Mouse (Mus musculus) midbrain, embryonic 14.5 days (tissue): ENCODE data around the gene Slc4a3. TPM values are rescaled to one million over a fixed set of nuclear protein-coding genes. Genes with fewer than 3 reads are reported as not detected.

Experiments used
- ATAC-seq: fragments of 200-750 bp; cut with Nextera tagmentation; 2 replicates; pipeline ENCODE4 v1.8.0; 2017; ENCODE audit warnings: moderate number of reproducible peaks, moderate library complexity; ENCODE audit not compliant: low FRiP score, low TSS enrichment
- DNase-seq: peaks from one replicate; pipeline ENCODE4 v3.0.0-alpha.2; 2015
- H3K27ac ChIP-seq: fragments of 300-500 bp; sonication (generic); replicated peaks from 2 replicates; pipeline ENCODE4 v1.5.1; 2014; ENCODE audit warnings: mild to moderate bottlenecking, low read depth, low read length, moderate library complexity
- H3K27me3 ChIP-seq: fragments of 300-500 bp; sonication (generic); 2 replicates; pipeline ENCODE4 v1.6.1; 2014; ENCODE audit warnings: low read length, control low read depth, mixed read lengths; ENCODE audit not compliant: control insufficient read depth, insufficient read depth
- H3K36me3 ChIP-seq: fragments of 300-500 bp; sonication (generic); 2 replicates; pipeline ENCODE4 v1.6.1; 2014; ENCODE audit warnings: low read length, control low read depth; ENCODE audit not compliant: control insufficient read depth, insufficient read depth
- H3K4me1 ChIP-seq: fragments of 300-500 bp; sonication (generic); 2 replicates; pipeline ENCODE4 v1.6.1; 2014; ENCODE audit warnings: mild to moderate bottlenecking, antibody characterized with exemption, low read length, control low read depth; ENCODE audit not compliant: control insufficient read depth, insufficient read depth
- H3K4me2 ChIP-seq: fragments of 300-500 bp; sonication (generic); 2 replicates; pipeline ENCODE4 v1.6.1; 2014; ENCODE audit warnings: mild to moderate bottlenecking, low read length, moderate library complexity
- H3K4me3 ChIP-seq: fragments of 300-500 bp; sonication (generic); replicated peaks from 2 replicates; pipeline ENCODE4 v1.5.1; 2014; ENCODE audit warnings: low read depth, low read length
- H3K9ac ChIP-seq: fragments of 300-500 bp; sonication (generic); replicated peaks from 2 replicates; pipeline ENCODE4 v1.6.1; 2014; ENCODE audit warnings: mild to moderate bottlenecking, low read length, moderate library complexity
- H3K9me3 ChIP-seq: fragments of 300-500 bp; sonication (generic); 2 replicates; pipeline ENCODE4 v1.6.1; 2016; ENCODE audit warnings: low read length, control low read depth, mixed read lengths; ENCODE audit not compliant: control insufficient read depth
- WGBS: fragments of 180-500 bp; shearing (Covaris S2); extraction: QIAGEN DNeasy Blood & Tissue Kit; methylation state at CpG from one replicate; pipeline ENCODE4 v1.1.7; 2014; 5-methylcytosine and 5-hydroxymethylcytosine counted together
- polyA plus RNA-seq: library from polyadenylated mRNA; unstranded; fragments of >200 nt; fragmentation: Nextera tagmentation; extraction: Ambion mirVana; gene quantifications from 2 replicates; pipeline ENCODE4 v1.2.1, GENCODE M21; 2014

Gene Slc4a3
- polyA plus RNA-seq, 1 experiment from 2014 or later, result 41.0 TPM

- H3K9ac ChIP-seq, result no peak overlapping the region
- ATAC-seq (no peak), DNase-seq (no peak)
- H3K27me3 ChIP-seq, result no peaks in the 10 kb centered on the region
- H3K36me3 ChIP-seq, result no peaks in the 10 kb centered on the region
- H3K27ac ChIP-seq, result no peak overlapping the region
- H3K4me2 ChIP-seq, result no peak overlapping the region
- WGBS, result 50% methylated on average over 4 of the region's 4 CpGs
- H3K4me3 ChIP-seq, result no peak overlapping the region
- H3K9me3 ChIP-seq, result no peaks in the 10 kb centered on the region
- peaks cover 3% of the 10 kb centered on the region; the same call in 1 of the 2 replicates for H3K4me1 ChIP-seq
These were observed 28.1 kb upstream of the Slc4a3 start for GRCm38 (mm10) chr1:75517984-75518383.

GRCm38 (mm10) chr1:75518427-75518826, 27.6 kb upstream of the Slc4a3 start:
- no peaks in the 10 kb centered on the region for H3K36me3 ChIP-seq
- no peaks in the 10 kb centered on the region for H3K27me3 ChIP-seq
- DNase-seq (no peak), ATAC-seq (no peak)
- no peaks in the 10 kb centered on the region for H3K9me3 ChIP-seq
- no peak overlapping the region for H3K9ac ChIP-seq
- H3K27ac ChIP-seq, result no peak overlapping the region
- no peak overlapping the region for H3K4me3 ChIP-seq
- H3K4me1 ChIP-seq, result peaks cover 3% of the 10 kb centered on the region; the same call in 1 of the 2 replicates
- 93% methylated on average over 4 of the region's 4 CpGs for WGBS
- no peak overlapping the region for H3K4me2 ChIP-seq

DNA sequence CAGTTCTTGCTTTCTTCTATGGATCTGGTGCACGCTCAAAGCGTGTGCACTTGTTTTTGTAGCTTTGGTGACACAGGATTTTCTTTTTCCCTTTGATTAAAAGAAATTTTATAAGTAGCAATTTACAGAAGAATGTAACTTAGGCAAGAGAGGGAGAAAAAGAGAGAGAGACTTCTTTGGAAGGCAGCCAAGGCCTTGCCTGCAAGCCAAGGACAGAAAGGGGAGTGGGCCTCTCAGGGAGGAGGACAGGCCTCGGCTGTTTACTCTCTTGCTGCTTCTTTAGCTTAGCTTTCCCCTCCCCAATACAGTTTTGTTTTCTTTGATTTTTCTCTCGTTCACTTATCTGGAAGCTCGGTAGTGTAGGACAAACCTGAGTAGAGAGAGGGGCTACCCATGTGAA, 26.5 kb upstream of the Slc4a3 start:
- H3K9ac ChIP-seq, result no peak overlapping the region
- ATAC-seq (no peak), DNase-seq (peak; percentile 18)
- 77% methylated on average over 5 of the region's 5 CpGs for WGBS
- H3K27me3 ChIP-seq, result no peaks in the 10 kb centered on the region
- H3K27ac ChIP-seq, result no peak overlapping the region; the same call in 1 of the 2 replicates
- no peak overlapping the region for H3K4me3 ChIP-seq
- H3K4me2 ChIP-seq, result no peak overlapping the region
- no peaks in the 10 kb centered on the region for H3K9me3 ChIP-seq
- peaks cover 3% of the 10 kb centered on the region; the same call in 1 of the 2 replicates for H3K4me1 ChIP-seq
- no peaks in the 10 kb centered on the region for H3K36me3 ChIP-seq

GRCm38 (mm10) chr1:75521321-75522031, 24.6 kb upstream of the Slc4a3 start, which contains the start of gene Stk11ip:
Stk11ip (plus strand) TSS chr1:75521529.
- WGBS, result under 1% methylated on average over 46 of the region's 46 CpGs
- H3K9ac ChIP-seq, result peak within 1 kb of the TSS; percentile 48; the same call in 1 of the 2 replicates
- H3K36me3 ChIP-seq, result peaks cover 14% of the 10 kb centered on the region
- peak within 1 kb of the TSS; percentile 78 for H3K4me2 ChIP-seq
- H3K9me3 ChIP-seq, result no peaks in the 10 kb centered on the region
- H3K4me3 ChIP-seq, result peak within 1 kb of the TSS; percentile 49
- H3K27ac ChIP-seq, result peak within 1 kb of the TSS; percentile 81
- H3K4me1 ChIP-seq, result peaks cover 3% of the 10 kb centered on the region; the same call in 1 of the 2 replicates
- peak; percentile 97 for DNase-seq
- peak; percentile 92 for ATAC-seq
- no peaks in the 10 kb centered on the region for H3K27me3 ChIP-seq

DNA sequence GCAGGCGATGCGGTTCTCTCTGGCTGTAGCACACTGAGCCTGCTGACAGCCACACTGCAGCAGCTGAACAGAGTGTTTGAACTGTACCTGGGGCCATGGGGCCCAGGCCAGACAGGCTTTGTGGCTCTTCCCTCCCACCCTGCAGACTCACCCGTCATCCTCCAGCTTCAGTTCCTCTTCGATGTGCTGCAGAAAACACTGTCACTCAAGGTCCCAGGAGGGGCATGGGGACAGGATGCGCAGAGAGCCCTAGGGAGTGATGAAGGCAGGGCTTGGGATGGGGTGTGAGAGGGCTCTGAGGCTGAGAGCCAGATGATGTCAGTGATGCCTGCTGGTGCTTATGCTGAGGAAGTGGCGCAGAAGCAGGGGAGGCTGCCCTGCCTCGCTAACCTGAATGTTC, 21.4 kb upstream of the Slc4a3 start:
- H3K9me3 ChIP-seq, result no peaks in the 10 kb centered on the region
- H3K27me3 ChIP-seq, result no peaks in the 10 kb centered on the region
- H3K27ac ChIP-seq, result no peak overlapping the region
- no peak overlapping the region for H3K9ac ChIP-seq
- DNase-seq (no peak), ATAC-seq (no peak)
- H3K4me2 ChIP-seq, result no peak overlapping the region
- H3K4me3 ChIP-seq, result no peak overlapping the region
- H3K4me1 ChIP-seq, result peaks cover 3% of the 10 kb centered on the region; the same call in 1 of the 2 replicates
- H3K36me3 ChIP-seq, result peaks cover 45% of the 10 kb centered on the region
- 91% methylated on average over 7 of the region's 7 CpGs for WGBS

GRCm38 (mm10) chr1:75530546-75530945, 15.5 kb upstream of the Slc4a3 start:
- H3K4me2 ChIP-seq, result no peak overlapping the region
- H3K27ac ChIP-seq, result no peak overlapping the region
- no peak overlapping the region for H3K9ac ChIP-seq
- no peaks in the 10 kb centered on the region for H3K27me3 ChIP-seq
- peaks cover 88% of the 10 kb centered on the region for H3K36me3 ChIP-seq
- H3K9me3 ChIP-seq, result no peaks in the 10 kb centered on the region
- DNase-seq, result no peak
- ATAC-seq, result no peak
- 81% methylated on average over 4 of the region's 4 CpGs for WGBS
- H3K4me1 ChIP-seq, result no peaks in the 10 kb centered on the region
- no peak overlapping the region for H3K4me3 ChIP-seq

DNA sequence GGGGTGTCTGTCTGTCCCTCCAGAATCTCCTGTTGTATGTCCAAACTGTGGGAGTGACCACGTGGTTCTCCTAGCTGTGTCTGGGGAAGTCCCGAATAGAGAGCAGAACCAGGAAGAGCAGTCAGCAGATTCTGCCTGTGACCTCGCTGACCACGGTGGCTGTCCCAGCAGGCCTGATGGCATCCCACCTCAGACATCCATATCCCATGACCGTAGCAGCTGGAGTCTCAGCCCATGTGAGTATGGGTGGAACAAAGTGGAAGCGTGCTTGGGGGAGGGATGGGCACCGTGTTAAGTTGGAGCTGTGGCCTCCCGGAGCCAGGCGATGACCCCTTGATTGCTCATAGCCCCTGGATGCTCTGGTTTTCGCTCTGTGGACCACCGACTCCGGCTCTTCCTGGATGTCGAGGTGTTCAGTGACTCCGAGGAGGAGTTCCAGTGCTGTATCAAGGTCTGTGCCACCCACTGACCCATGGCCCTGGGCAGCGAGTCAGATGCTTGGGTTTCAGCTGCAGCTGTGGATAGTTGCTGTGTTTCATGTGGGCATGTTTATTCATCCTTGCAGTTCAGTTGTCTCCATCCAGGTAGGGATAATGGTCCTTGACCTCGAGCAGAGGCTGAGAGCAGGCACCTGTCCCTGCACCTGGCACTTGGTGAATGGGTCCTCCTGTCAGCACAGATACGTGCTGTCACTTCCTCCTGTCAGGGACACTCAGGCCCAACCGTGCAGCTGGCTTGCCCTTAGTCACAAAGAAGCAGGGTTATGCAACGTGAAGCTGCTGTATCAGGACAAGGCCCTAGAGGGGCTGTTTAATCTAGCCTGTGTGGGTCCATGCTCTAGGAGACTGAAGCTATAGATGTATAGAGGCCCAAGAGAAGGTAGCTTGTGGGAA, 13.5 kb upstream of the Slc4a3 start:
- no peaks in the 10 kb centered on the region for H3K4me1 ChIP-seq
- no peak overlapping the region for H3K4me2 ChIP-seq
- H3K36me3 ChIP-seq, result peaks cover 86% of the 10 kb centered on the region
- DNase-seq, result no peak
- H3K4me3 ChIP-seq, result no peak overlapping the region
- WGBS, result 92% methylated on average over 19 of the region's 19 CpGs
- no peak for ATAC-seq
- H3K27ac ChIP-seq, result no peak overlapping the region
- no peaks in the 10 kb centered on the region for H3K9me3 ChIP-seq
- H3K9ac ChIP-seq, result no peak overlapping the region
- H3K27me3 ChIP-seq, result no peaks in the 10 kb centered on the region

DNA sequence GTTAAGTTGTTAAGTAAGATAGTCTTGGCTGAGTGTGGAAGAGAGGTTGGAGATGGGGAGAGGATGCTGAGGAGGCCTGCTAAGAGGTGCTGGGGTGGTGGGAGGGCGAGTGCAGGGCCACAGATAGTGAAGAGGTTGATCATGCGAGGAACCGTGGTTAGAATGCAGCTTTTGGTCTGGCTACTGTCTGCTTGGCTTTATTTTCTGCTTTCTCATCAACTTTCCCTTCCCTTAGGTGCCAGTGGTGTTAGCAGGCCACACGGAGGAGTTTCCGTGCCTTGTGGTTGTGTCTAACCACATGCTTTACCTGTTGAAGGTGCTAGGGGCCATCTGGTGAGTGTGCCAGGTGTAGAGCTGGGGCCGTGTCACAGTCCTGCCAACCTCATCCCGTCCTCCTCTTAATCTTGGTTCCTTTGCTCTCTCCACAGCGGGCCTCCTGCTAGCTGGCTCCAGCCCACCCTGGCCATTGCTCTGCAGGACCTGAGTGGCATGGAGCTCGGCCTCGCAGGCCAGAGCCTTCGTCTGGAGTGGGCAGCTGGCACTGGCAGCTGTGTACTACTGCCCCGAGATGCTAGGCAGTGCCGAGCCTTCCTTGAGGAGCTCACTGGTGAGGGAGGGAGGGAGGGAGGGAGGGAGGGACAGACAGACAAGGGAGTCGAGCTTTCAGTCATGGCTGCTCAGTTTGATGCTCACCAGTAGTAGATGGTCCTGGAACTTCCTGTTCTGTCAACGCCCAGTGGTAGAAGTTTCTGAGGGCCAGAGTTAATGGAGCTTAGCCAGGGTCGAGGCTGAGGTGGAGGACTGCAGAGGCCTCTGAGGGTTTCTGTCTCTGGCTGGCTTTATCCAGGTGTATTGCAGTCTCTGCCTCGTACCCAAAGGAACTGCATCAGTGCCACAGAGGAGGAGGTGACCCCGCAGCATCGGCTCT, 12.5 kb upstream of the Slc4a3 start:
- no peaks in the 10 kb centered on the region for H3K4me1 ChIP-seq
- WGBS, result 91% methylated on average over 19 of the region's 19 CpGs
- H3K27me3 ChIP-seq, result no peaks in the 10 kb centered on the region
- no peaks in the 10 kb centered on the region for H3K9me3 ChIP-seq
- no peak overlapping the region for H3K9ac ChIP-seq
- H3K36me3 ChIP-seq, result peaks cover 78% of the 10 kb centered on the region
- H3K4me2 ChIP-seq, result no peak overlapping the region
- no peak overlapping the region for H3K27ac ChIP-seq
- ATAC-seq, result no peak
- no peak for DNase-seq
- H3K4me3 ChIP-seq, result no peak overlapping the region
